Mouse (Mus musculus) heart, adult 2 months (tissue): ENCODE measurements at regions not wholly inside any gene's neighbourhood (a gene's known extent, or its start where the extent isn't known, plus 50 kb on each side); places are given as distances from the start of the nearest gene placed in this dataset.

Experiments used
- DNase-seq, 2 experiments: peaks; one replicate each; pipeline ENCODE4 v3.0.0; 2021
- H3K27ac ChIP-seq: fragments of 200-600 bp; 2 replicates; pipeline ENCODE4 v1.8.1; 2022
- H3K27me3 ChIP-seq: fragments of 200-500 bp; 2 replicates; pipeline ENCODE4 v1.6.1; 2012; ENCODE audit warnings: mild to moderate bottlenecking, low read length, inconsistent platforms, mixed read lengths; ENCODE audit not compliant: control insufficient read depth, insufficient read depth
- H3K36me3 ChIP-seq: fragments of 200-500 bp; 2 replicates; pipeline ENCODE4 v1.6.1; 2012; ENCODE audit warnings: low read length, inconsistent platforms; ENCODE audit not compliant: control insufficient read depth, insufficient read depth
- H3K4me1 ChIP-seq: fragments of 200-500 bp; 2 replicates; pipeline ENCODE4 v1.6.1; 2011; ENCODE audit warnings: low read length; ENCODE audit not compliant: control insufficient read depth, insufficient read depth
- H3K4me3 ChIP-seq: fragments of 200-600 bp; 2 replicates; pipeline ENCODE4 v1.8.1; 2022
- H3K79me2 ChIP-seq: fragments of 200-500 bp; replicated peaks from 2 replicates; pipeline ENCODE4 v1.6.1; 2012; ENCODE audit warnings: mild to moderate bottlenecking, inconsistent platforms, low read length, moderate library complexity, mixed read lengths; ENCODE audit not compliant: control insufficient read depth, insufficient read depth
- H3K9ac ChIP-seq: fragments of 200-500 bp; 2 replicates; pipeline ENCODE4 v1.6.1; 2012; ENCODE audit warnings: low read depth, mild to moderate bottlenecking, control low read depth, inconsistent platforms, low read length, mixed read lengths
- CTCF ChIP-seq: fragments of 200-600 bp; IDR thresholded peaks from 2 replicates; pipeline ENCODE4 v1.8.1; 2022; ENCODE audit warnings: antibody characterized with exemption, mild to moderate bottlenecking, moderate library complexity
- EP300 ChIP-seq: fragments of 200-500 bp; IDR thresholded peaks from 2 replicates; pipeline ENCODE4 v1.6.1; 2011; ENCODE audit warnings: low read depth, low read length, control low read depth; ENCODE audit not compliant: insufficient read depth
- POLR2A ChIP-seq: fragments of 200-500 bp; IDR thresholded peaks from 2 replicates; pipeline ENCODE4 v1.6.1; 2011; ENCODE audit warnings: mild to moderate bottlenecking, low read depth, low read length, control low read depth; ENCODE audit not compliant: insufficient read depth
- WGBS: fragments of 180-500 bp; shearing (Covaris S2); methylation state at CpG from one replicate; pipeline ENCODE4 v1.1.7; 2018; 5-methylcytosine and 5-hydroxymethylcytosine counted together
- intact Hi-C: fragments of 180-260 bp; cut with DNase I; formaldehyde crosslinking; loops from one replicate; pipeline ENCODE4 v1.15.1; 2025

DNA sequence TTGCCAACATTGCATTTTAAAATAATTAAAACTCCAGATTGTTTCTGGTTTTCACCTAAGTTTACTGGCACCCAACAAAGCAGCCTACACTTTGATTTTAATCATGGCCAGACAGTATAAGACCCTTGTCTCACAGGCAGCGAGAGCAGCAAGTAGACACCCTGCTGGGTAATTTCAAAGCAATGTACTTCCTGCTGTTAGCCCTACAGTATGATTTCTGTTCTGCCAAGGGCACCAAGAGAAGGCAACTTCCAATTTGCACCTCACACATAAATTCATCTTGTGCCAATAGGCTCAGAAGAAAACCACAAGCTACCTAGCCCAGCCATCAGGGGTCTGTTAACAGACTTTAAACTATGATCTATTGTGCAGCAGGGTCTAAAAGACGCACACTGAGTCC, 186.7 kb upstream of the Hand2 start:
- Histone ChIP-seq H3K4me3 (no peak overlapping the region), H3K27me3 (no peaks in the 10 kb centered on the region), H3K36me3 (peaks cover 4% of the 10 kb centered on the region; the same call in 1 of the 2 replicates), H3K9ac (no peak overlapping the region), H3K27ac (peak overlapping the region; percentile 58), H3K4me1 (no peaks in the 10 kb centered on the region; the same call in 1 of the 2 replicates), H3K79me2 (no peaks in the 10 kb centered on the region)
- no peak for DNase-seq
- intact Hi-C loops = loop anchor here (10.0 kb wide), 1 partner anchor 181 kb away; no protein-coding TSS in a partner anchor
- TF ChIP-seq POLR2A (no peak), CTCF (no peak), EP300 (no peak)
- WGBS = 60% methylated on average over 2 of the region's 2 CpGs

DNA sequence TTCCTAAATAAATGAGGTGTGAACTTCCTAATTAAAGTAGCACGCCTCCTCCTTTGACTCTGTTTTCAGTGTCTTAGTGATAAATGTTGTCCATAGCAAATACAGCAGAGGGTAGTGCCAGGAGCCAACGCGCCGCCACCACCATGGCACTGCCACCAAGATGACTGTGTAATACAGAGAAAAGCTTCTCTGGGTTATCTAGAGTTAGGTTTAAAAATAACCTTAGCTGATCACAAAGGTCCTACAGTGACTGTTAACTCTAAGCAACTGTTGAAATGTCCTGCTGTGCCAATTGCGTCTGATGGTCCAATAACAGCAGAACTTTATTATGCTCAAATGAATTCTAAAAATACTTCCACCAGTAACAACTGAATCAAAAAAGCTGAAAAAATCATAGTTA, 186.1 kb upstream of the Hand2 start:
- DNase-seq = peak; percentile 22 to 58

DNA sequence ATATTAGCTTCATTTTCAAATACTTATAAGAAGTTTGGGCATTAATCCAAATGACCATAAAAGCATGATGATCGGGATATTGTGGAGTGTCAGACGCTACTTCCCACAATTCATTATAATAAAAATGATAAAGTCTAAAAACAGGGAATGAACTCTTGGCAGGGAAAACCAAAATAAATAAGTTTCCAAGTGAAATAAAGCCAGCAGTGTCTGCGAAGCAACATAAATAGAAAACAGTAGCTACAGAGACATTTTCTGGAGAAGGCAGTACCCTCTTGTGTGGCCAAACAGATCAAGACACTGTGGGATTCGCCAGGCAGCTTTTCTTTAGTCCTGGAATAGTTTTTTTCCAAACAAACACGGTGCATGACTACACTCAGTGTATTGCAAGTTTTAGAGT, 172.7 kb upstream of the Hand2 start:
- Histone ChIP-seq H3K9ac (no peak overlapping the region), H3K27me3 (no peaks in the 10 kb centered on the region), H3K4me1 (no peaks in the 10 kb centered on the region), H3K79me2 (no peaks in the 10 kb centered on the region), H3K36me3 (no peaks in the 10 kb centered on the region), H3K27ac (no peak overlapping the region), H3K4me3 (no peak overlapping the region)
- intact Hi-C loops = no loop called here
- WGBS = 58% methylated on average over 5 of the region's 5 CpGs
- TF ChIP-seq CTCF (no peak), POLR2A (no peak), EP300 (no peak)
- no peak for DNase-seq

More for the DNA sequence above, 186.1 kb upstream of the Hand2 start:
- H3K79me2 ChIP-seq = no peaks in the 10 kb centered on the region
- 44% methylated on average over 5 of the region's 5 CpGs for WGBS
- peak overlapping the region; percentile 65 for H3K27ac ChIP-seq
- no peak overlapping the region for H3K9ac ChIP-seq
- H3K27me3 ChIP-seq = no peaks in the 10 kb centered on the region
- peaks cover 4% of the 10 kb centered on the region; the same call in 1 of the 2 replicates for H3K36me3 ChIP-seq
- no peaks in the 10 kb centered on the region; the same call in 1 of the 2 replicates for H3K4me1 ChIP-seq
- intact Hi-C loops = loop anchor here (10.0 kb wide), 1 partner anchor 180 kb away; no protein-coding TSS in a partner anchor
- TF ChIP-seq CTCF = no peak
- no peak for TF ChIP-seq POLR2A
- no peak for TF ChIP-seq EP300
- H3K4me3 ChIP-seq = no peak overlapping the region

DNA sequence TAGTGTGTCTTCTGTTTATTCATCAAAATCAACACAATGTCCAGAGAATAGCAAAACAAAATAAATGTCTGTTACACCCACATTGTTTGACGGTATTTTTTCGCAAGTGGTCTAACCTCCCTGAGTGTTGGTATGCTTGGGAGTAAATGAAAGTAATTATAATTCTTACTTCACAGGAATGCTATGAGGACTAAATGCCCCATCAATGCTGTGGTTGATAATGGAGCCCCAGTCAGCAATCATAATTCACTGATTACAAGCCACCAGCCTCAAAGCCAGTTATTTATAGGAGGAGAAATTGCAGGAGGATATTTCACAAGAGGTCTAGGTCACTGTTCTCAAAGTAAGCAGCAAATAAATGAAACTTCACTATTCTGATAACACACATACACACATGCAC, 129.6 kb upstream of the Hand2 start:
- Histone ChIP-seq H3K27me3 (no peaks in the 10 kb centered on the region), H3K36me3 (no peaks in the 10 kb centered on the region), H3K79me2 (no peaks in the 10 kb centered on the region), H3K9ac (no peak overlapping the region), H3K4me1 (no peaks in the 10 kb centered on the region), H3K4me3 (no peak overlapping the region), H3K27ac (peak overlapping the region; percentile 49)
- DNase-seq = no peak
- TF ChIP-seq CTCF (no peak), POLR2A (no peak)
- 66% methylated on average over 2 of the region's 2 CpGs for WGBS
- intact Hi-C loops = no loop called here

DNA sequence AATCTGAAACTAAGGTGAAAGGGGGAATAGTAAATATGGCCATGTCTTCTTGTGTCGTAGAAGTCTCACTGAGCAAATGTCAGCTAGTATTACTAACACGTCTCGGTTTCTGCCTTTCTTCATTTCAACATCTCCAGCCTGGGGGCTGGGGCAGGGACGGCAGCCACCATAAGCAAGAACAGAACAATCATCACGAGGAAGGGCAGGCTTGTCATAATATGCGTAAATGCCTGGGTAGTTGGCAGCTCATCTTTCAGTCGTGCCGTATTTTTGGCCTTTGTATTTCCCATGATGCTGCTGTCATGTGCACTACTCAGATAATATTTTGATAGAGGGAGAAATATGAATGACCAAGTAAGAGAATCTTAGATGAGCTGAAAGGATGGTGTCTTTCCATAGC, 120.5 kb upstream of the Hand2 start:
- 62% methylated on average over 8 of the region's 8 CpGs for WGBS
- no peaks in the 10 kb centered on the region; the same call in 1 of the 2 replicates for H3K4me1 ChIP-seq
- intact Hi-C loops = loop anchor here (5.0 kb wide), 1 partner anchor 88 kb away; no protein-coding TSS in a partner anchor
- no peaks in the 10 kb centered on the region for H3K36me3 ChIP-seq
- no peaks in the 10 kb centered on the region for H3K27me3 ChIP-seq
- H3K27ac ChIP-seq = peak overlapping the region; percentile 20
- no peaks in the 10 kb centered on the region for H3K79me2 ChIP-seq
- DNase-seq = peak in 1 of 2 experiments; percentile 19
- no peak overlapping the region for H3K9ac ChIP-seq
- H3K4me3 ChIP-seq = no peak overlapping the region
- TF ChIP-seq CTCF = no peak
- TF ChIP-seq EP300 = 0 out of 2 replicates have a peak, but pooled peaks have one; percentile 23
- TF ChIP-seq POLR2A = no peak

DNA sequence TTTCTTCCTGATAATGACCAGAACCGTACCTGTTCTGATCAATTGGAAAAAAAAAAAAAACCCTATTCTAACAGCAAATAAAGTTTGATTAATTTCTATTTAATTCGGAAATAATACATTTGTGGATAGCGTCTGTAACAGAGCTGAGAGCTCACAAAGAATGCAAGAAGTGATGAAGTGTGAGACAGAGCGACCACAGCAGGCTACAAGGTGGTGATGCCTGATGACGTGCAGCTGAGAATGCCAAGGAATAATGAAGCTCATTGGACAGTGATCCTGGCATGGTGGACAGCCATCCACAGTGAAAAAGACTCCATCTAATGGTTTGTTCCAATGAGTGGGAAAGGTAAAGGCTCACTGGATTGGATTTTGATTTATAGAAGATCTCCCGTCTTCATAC, 111.2 kb upstream of the Hand2 start:
- Histone ChIP-seq H3K36me3 (peaks cover 2% of the 10 kb centered on the region; the same call in 1 of the 2 replicates), H3K4me3 (no peak overlapping the region), H3K27me3 (no peaks in the 10 kb centered on the region), H3K4me1 (no peaks in the 10 kb centered on the region; the same call in 1 of the 2 replicates), H3K27ac (no peak overlapping the region), H3K79me2 (no peaks in the 10 kb centered on the region), H3K9ac (no peak overlapping the region)
- WGBS = 73% methylated on average over 6 of the region's 6 CpGs
- intact Hi-C loops = no loop called here
- DNase-seq = no peak
- no peak for TF ChIP-seq EP300
- no peak for TF ChIP-seq CTCF
- no peak for TF ChIP-seq POLR2A
